Mouse (Mus musculus) MEL (cell line): ENCODE data around the gene Nt5c3b. TPM values are rescaled to one million over a fixed set of nuclear protein-coding genes. Genes with fewer than 3 reads are reported as not detected.

ENCODE experiments used
- DNase-seq: peaks from one replicate; pipeline ENCODE4 v3.0.0; 2011; ENCODE audit warnings: low read depth, low spot score
- H3K27ac ChIP-seq: 2 replicates; pipeline ENCODE4 v1.5.1; 2012; ENCODE audit warnings: low read depth, mild to moderate bottlenecking, control low read depth, low read length, moderate library complexity; ENCODE audit not compliant: control insufficient read depth
- H3K27me3 ChIP-seq, 2 experiments: fragments of 150-350 bp in 1 of 2; sonication (generic) in 1 of 2; 2 replicates each; pipeline ENCODE4 v1.6.1; 2012; ENCODE audit warnings: low read length in 2 of 2, mild to moderate bottlenecking in 2 of 2, improper control_type of control experiment in 1 of 2, moderate library complexity in 1 of 2; ENCODE audit not compliant: insufficient read depth in 2 of 2, control insufficient read depth in 1 of 2
- H3K36me3 ChIP-seq, 2 experiments: 2 replicates each; pipeline ENCODE4 v1.6.1; 2012 to 2014; ENCODE audit warnings: low read length in 2 of 2, improper control_type of control experiment in 1 of 2, inconsistent platforms in 1 of 2, mild to moderate bottlenecking in 1 of 2; ENCODE audit not compliant: insufficient read depth in 2 of 2, control insufficient read depth in 1 of 2
- H3K4me1 ChIP-seq, 2 experiments: fragments of 150-350 bp in 1 of 2; sonication (generic) in 1 of 2; 2 replicates each; pipeline ENCODE4 v1.6.1; 2012; ENCODE audit warnings: low read length in 2 of 2, improper control_type of control experiment in 1 of 2, mild to moderate bottlenecking in 1 of 2; ENCODE audit not compliant: insufficient read depth in 2 of 2, control insufficient read depth in 1 of 2
- H3K4me3 ChIP-seq, 2 experiments: fragments of 150-350 bp in 1 of 2; sonication (generic) in 1 of 2; 2 replicates each; pipeline ENCODE4 v1.5.1; 2012; ENCODE audit warnings: low read depth in 2 of 2, low read length in 2 of 2, mild to moderate bottlenecking in 2 of 2, moderate library complexity in 2 of 2, control low read depth in 1 of 2, improper control_type of control experiment in 1 of 2; ENCODE audit not compliant: control insufficient read depth in 1 of 2, insufficient read depth in 1 of 2
- H3K79me2 ChIP-seq: 2 replicates; pipeline ENCODE4 v1.6.1; 2012; ENCODE audit warnings: mild to moderate bottlenecking, low read length, moderate library complexity; ENCODE audit not compliant: control insufficient read depth, poor library complexity, insufficient read depth
- H3K9ac ChIP-seq: 2 replicates; pipeline ENCODE4 v1.6.1; 2012; ENCODE audit warnings: low read depth, mild to moderate bottlenecking, control low read depth, low read length, moderate library complexity; ENCODE audit not compliant: control insufficient read depth, poor library complexity, severe bottlenecking
- H3K9me3 ChIP-seq: fragments of 150-350 bp; sonication (generic); replicated peaks from 2 replicates; pipeline ENCODE4 v1.6.1; 2012; ENCODE audit warnings: mild to moderate bottlenecking, low read length, improper control_type of control experiment, moderate library complexity; ENCODE audit not compliant: insufficient read depth
- E2F4 ChIP-seq: IDR thresholded peaks from 2 replicates; pipeline ENCODE4 v1.6.1; 2011; ENCODE audit warnings: low read depth, low read length, improper control_type of control experiment, borderline replicate concordance
- ELF1 ChIP-seq: IDR thresholded peaks from 2 replicates; pipeline ENCODE4 v1.6.1; 2014; ENCODE audit warnings: low read depth, mild to moderate bottlenecking, inconsistent platforms, low read length, improper control_type of control experiment, moderate library complexity
- ETS1 ChIP-seq: IDR thresholded peaks from 2 replicates; pipeline ENCODE4 v1.6.1; 2012; ENCODE audit warnings: low read depth, mild to moderate bottlenecking, inconsistent platforms, low read length, improper control_type of control experiment, moderate library complexity
- GATA1 ChIP-seq: IDR thresholded peaks from 2 replicates; pipeline ENCODE4 v1.6.1; 2011; ENCODE audit warnings: low read depth, low read length, improper control_type of control experiment
- HCFC1 ChIP-seq: IDR thresholded peaks from 2 replicates; pipeline ENCODE4 v1.6.1; 2012; ENCODE audit warnings: low read depth, mild to moderate bottlenecking, inconsistent platforms, low read length, improper control_type of control experiment, moderate library complexity
- JUND ChIP-seq: IDR thresholded peaks from 2 replicates; pipeline ENCODE4 v1.6.1; 2011; ENCODE audit warnings: low read depth, mild to moderate bottlenecking, improper control_type of control experiment, low read length
- KAT2A ChIP-seq: conservative IDR thresholded peaks from 2 replicates; pipeline ENCODE4 v1.6.1; 2012; ENCODE audit warnings: low read depth, low read length, improper control_type of control experiment, inconsistent platforms
- MAZ ChIP-seq: IDR thresholded peaks from 2 replicates; pipeline ENCODE4 v1.6.1; 2012; ENCODE audit warnings: low read depth, mild to moderate bottlenecking, inconsistent platforms, low read length, improper control_type of control experiment
- MEF2A ChIP-seq: IDR thresholded peaks from 2 replicates; pipeline ENCODE4 v1.6.1; 2014; ENCODE audit warnings: low read depth, mild to moderate bottlenecking, inconsistent platforms, low read length, improper control_type of control experiment; ENCODE audit not compliant: poor library complexity, insufficient replicate concordance, severe bottlenecking; ENCODE audit errors: extremely low read depth
- MXI1 ChIP-seq: IDR thresholded peaks from 2 replicates; pipeline ENCODE4 v1.6.1; 2011; ENCODE audit warnings: mild to moderate bottlenecking, low read depth, low read length, improper control_type of control experiment
- MYB ChIP-seq: IDR thresholded peaks from 2 replicates; pipeline ENCODE4 v1.6.1; 2011; ENCODE audit warnings: mild to moderate bottlenecking, low read depth, low read length, improper control_type of control experiment
- NELFE ChIP-seq: IDR thresholded peaks from 2 replicates; pipeline ENCODE4 v1.6.1; 2011; ENCODE audit warnings: low read depth, low read length, improper control_type of control experiment
- POLR2A ChIP-seq, 2 experiments: IDR thresholded peaks; 2 replicates each; pipeline ENCODE4 v1.6.1; 2011 to 2012; ENCODE audit warnings: low read length in 2 of 2, mild to moderate bottlenecking in 2 of 2, control low read depth in 1 of 2, improper control_type of control experiment in 1 of 2, low read depth in 1 of 2, moderate library complexity in 1 of 2; ENCODE audit not compliant: control insufficient read depth in 1 of 2, insufficient read depth in 1 of 2, poor library complexity in 1 of 2
- POLR2AphosphoS2 ChIP-seq: IDR thresholded peaks from 2 replicates; pipeline ENCODE4 v1.6.1; 2011; ENCODE audit warnings: low read length, improper control_type of control experiment
- RAD21 ChIP-seq: IDR thresholded peaks from 2 replicates; pipeline ENCODE4 v1.6.1; 2011; ENCODE audit warnings: mild to moderate bottlenecking, low read depth, low read length, improper control_type of control experiment
- SIN3A ChIP-seq: IDR thresholded peaks from 2 replicates; pipeline ENCODE4 v1.6.1; 2012; ENCODE audit warnings: low read length, improper control_type of control experiment, inconsistent platforms
- TAL1 ChIP-seq: IDR thresholded peaks from 2 replicates; pipeline ENCODE4 v1.6.1; 2012; ENCODE audit warnings: mild to moderate bottlenecking, inconsistent platforms, low read length, moderate library complexity, mixed read lengths
- UBTF ChIP-seq: IDR thresholded peaks from 2 replicates; pipeline ENCODE4 v1.6.1; 2012; ENCODE audit warnings: low read depth, mild to moderate bottlenecking, inconsistent platforms, low read length, improper control_type of control experiment, moderate library complexity, borderline replicate concordance; ENCODE audit not compliant: insufficient read depth
- USF1 ChIP-seq: IDR thresholded peaks from 2 replicates; pipeline ENCODE4 v1.6.1; 2014; ENCODE audit warnings: low read depth, mild to moderate bottlenecking, inconsistent platforms, low read length, improper control_type of control experiment, moderate library complexity
- USF2 ChIP-seq, 2 experiments: IDR thresholded peaks; 2 replicates each; pipeline ENCODE4 v1.6.1; 2011 to 2012; ENCODE audit warnings: improper control_type of control experiment in 2 of 2, low read length in 2 of 2, borderline replicate concordance in 1 of 2, inconsistent platforms in 1 of 2, low read depth in 1 of 2, mild to moderate bottlenecking in 1 of 2; ENCODE audit not compliant: insufficient read depth in 1 of 2
- ZC3H11A ChIP-seq: IDR thresholded peaks from 2 replicates; pipeline ENCODE4 v1.6.1; 2012; ENCODE audit warnings: low read depth, mild to moderate bottlenecking, inconsistent platforms, low read length, improper control_type of control experiment
- ZKSCAN1 ChIP-seq: IDR thresholded peaks from 2 replicates; pipeline ENCODE4 v1.6.1; 2012; ENCODE audit warnings: low read depth, mild to moderate bottlenecking, inconsistent platforms, low read length, improper control_type of control experiment, moderate library complexity
- polyA plus RNA-seq, 2 experiments: library from polyadenylated mRNA; stranded (reverse) in 1 of 2; unstranded in 1 of 2; fragments of >175 nt in 1 of 2; fragments of >200 nt in 1 of 2; gene quantifications; 2 replicates each; pipeline versions ENCODE4 v1.2.1 to v1.2.4; 2012; ENCODE audit warnings: low replicate concordance in 2 of 2, low read depth in 1 of 2; ENCODE audit not compliant: insufficient read length in 2 of 2, insufficient read depth in 1 of 2, missing spikeins in 1 of 2
- total RNA-seq: library from RNA; depleted of rRNA; stranded (reverse); fragments of 300-350 nt; gene quantifications from 2 replicates; pipeline ENCODE4 v1.2.3, GENCODE M21; 2012

Gene Nt5c3b
- total and polyA plus RNA-seq, 3 experiments = 61.3 to 287 (median 79.2) TPM

DNA sequence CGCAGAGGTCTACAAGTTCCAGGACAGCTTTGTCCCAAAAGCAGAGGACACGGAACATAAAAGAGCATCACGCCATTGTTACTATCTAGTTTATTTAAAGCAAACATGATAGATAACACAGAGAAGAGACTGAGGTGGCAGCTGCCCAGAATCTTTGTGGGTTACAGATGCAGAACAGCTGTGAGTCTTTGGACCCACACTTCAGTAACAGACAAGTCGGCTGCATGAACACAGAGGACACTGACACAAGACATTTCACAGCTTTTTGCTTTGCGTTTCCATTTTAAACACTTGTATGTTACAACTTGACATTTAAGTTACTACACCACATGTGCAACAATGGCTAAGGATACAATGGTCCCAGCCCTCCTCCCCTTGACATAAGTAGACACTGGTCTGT, 34.7 kb upstream of the Nt5c3b start:
- Histone ChIP-seq H3K27ac (no peak overlapping the region), H3K9ac (no peak overlapping the region), H3K4me1 (peaks cover 4% of the 10 kb centered on the region in 2 experiments; a peak in 2 of 4 replicates), H3K36me3 (peaks cover 8 to 26% of the 10 kb centered on the region in 2 experiments), H3K9me3 (no peaks in the 10 kb centered on the region), H3K4me3 (no peak overlapping the region), H3K27me3 (no peaks in the 10 kb centered on the region)
- no peak for TF ChIP-seq MEF2A
- TF ChIP-seq ZKSCAN1 = no peak
- no peak for TF ChIP-seq HCFC1
- TF ChIP-seq USF1 = no peak
- TF ChIP-seq USF2 (IDR thresholded peaks at IDR 0.05; ENCODE audit: borderline replicate concordance in 1 of 2, insufficient read depth in 1 of 2, low read depth in 1 of 2, low read length in 2 of 2) = no peak
- TF ChIP-seq RAD21 = no peak
- TF ChIP-seq KAT2A = no peak
- TF ChIP-seq, all 39 proteins: peak for 0
- DNase-seq = no peak
- peaks cover 12% of the 10 kb centered on the region for H3K79me2 ChIP-seq

GRCm38 (mm10) chr11:100472935-100473295, 31.3 kb upstream of the Nt5c3b start:
- Histone ChIP-seq H3K9ac (peak overlapping the region; percentile 10; the same call in 1 of the 2 replicates), H3K27me3 (no peaks in the 10 kb centered on the region), H3K9me3 (no peaks in the 10 kb centered on the region), H3K79me2 (peaks cover 44% of the 10 kb centered on the region), H3K36me3 (peaks cover 11 to 37% of the 10 kb centered on the region in 2 experiments), H3K27ac (peak overlapping the region; percentile 18), H3K4me3 (peak overlapping the region; percentile 15 to 23), H3K4me1 (peaks cover 10 to 21% of the 10 kb centered on the region in 2 experiments)
- TF ChIP-seq MXI1 = no peak
- DNase-seq = no peak

DNA sequence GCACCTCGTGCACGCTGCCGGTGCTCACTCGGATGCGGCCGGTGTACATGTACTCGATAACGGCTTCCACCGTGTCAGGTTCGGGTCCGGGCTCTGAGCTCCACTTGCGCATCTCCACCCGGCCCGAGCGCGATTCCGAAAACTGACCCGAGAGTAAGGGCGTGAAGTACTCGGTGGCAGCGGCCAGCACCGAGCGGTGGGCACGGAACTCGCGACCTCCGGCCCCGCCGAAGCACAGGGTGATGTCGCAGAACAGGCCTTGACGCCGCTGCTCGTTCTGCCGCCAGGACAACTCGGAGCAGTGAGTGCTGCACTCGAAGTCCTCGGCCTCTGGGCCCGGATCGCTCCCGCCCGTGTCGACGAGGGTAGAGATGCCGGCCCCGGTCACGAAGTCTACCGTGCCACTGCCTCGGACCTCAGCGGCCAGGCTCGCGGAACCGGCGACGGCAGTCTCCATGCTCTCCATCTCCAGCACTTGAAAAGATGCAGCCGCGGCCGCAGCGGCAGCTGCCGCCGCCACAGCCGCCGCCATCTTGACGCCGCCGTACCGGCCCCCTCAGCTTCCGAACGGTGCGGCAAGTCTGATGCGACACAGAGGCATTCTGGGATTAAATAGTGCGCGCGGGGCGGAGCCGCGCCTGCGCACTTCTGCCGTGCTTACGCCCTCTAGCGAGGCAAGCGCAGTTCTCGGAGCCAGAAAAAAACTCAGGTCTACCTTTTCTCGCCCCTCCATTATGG, 30.8 kb upstream of the Nt5c3b start, which contains the start of gene Klhl11:
TSS of gene Klhl11 (minus strand) at position 545 of the 738 bp plus-strand sequence.
- peaks cover 44% of the 10 kb centered on the region for H3K79me2 ChIP-seq
- H3K9ac ChIP-seq = peak within 1 kb of the TSS; percentile 85
- H3K9me3 ChIP-seq = no peaks in the 10 kb centered on the region
- H3K4me1 ChIP-seq = peaks cover 10 to 21% of the 10 kb centered on the region in 2 experiments
- no peaks in the 10 kb centered on the region for H3K27me3 ChIP-seq
- H3K27ac ChIP-seq = peak within 1 kb of the TSS; percentile 41
- H3K4me3 ChIP-seq = peak within 1 kb of the TSS; percentile 76 to 91
- H3K36me3 ChIP-seq = peaks cover 11 to 37% of the 10 kb centered on the region in 2 experiments
- DNase-seq = peak; percentile 97
- peak; percentile 65; the same call in 1 of the 2 replicates for TF ChIP-seq UBTF
- TF ChIP-seq MAZ = no peak
- peak; percentile 81; the same call in 1 of the 2 replicates for TF ChIP-seq SIN3A
- TF ChIP-seq POLR2AphosphoS2 = peak; percentile 89
- no peak for TF ChIP-seq GATA1
- no peak for TF ChIP-seq E2F4
- no peak for TF ChIP-seq ZKSCAN1
- 0 out of 2 replicates have a peak, but pooled peaks have one; percentile 12 for TF ChIP-seq ETS1
- TF ChIP-seq HCFC1 = peak; percentile 89
- no peak for TF ChIP-seq TAL1
- TF ChIP-seq KAT2A = no peak; the same call in 1 of the 2 replicates
- peak; percentile 98 to 99 for TF ChIP-seq POLR2A (IDR thresholded peaks at IDR 0.05; ENCODE audit: control insufficient read depth in 1 of 2, insufficient read depth in 1 of 2, low read depth in 1 of 2, low read length in 2 of 2, poor library complexity in 1 of 2)
- no peak for TF ChIP-seq ZC3H11A
- no peak for TF ChIP-seq JUND
- no peak for TF ChIP-seq MYB
- 0 out of 2 replicates have a peak, but pooled peaks have one; percentile 35 for TF ChIP-seq MEF2A
- TF ChIP-seq NELFE = peak; percentile 99
- TF ChIP-seq USF2 (IDR thresholded peaks at IDR 0.05; ENCODE audit: borderline replicate concordance in 1 of 2, insufficient read depth in 1 of 2, low read depth in 1 of 2, low read length in 2 of 2) = no peak
- TF ChIP-seq USF1 = no peak
- TF ChIP-seq ELF1 = no peak; the same call in none of the 2 replicates
- TF ChIP-seq MXI1 = peak; percentile 71
